Mouse (Mus musculus): ENCODE data around the gene Faf1. TPM values are rescaled to one million over a fixed set of nuclear protein-coding genes. Genes with fewer than 3 reads are reported as not detected.

Gene Faf1
- total RNA-seq, 1 experiment = 52.3 TPM

- peaks cover 0 to 5% of the 10 kb centered on the region in 2 experiments; a peak in 2 of 4 replicates for H3K4me1 ChIP-seq (ENCODE audit: control insufficient read depth in 2 of 2, insufficient read depth in 2 of 2, low read length in 2 of 2, poor library complexity in 1 of 2)
- no peak for TF ChIP-seq MAFK (IDR thresholded peaks at IDR 0.05; ENCODE audit: insufficient read depth, low read depth, low read length)
- in situ Hi-C loops (cut with MboI; ENCODE audit: low sequenced_read_pairs in 2 of 2, unreplicated experiment in 2 of 2) = no loop called here
- H3K9me3 ChIP-seq (ENCODE audit: control insufficient read depth, insufficient read depth, low read depth, low read length) = no peaks in the 10 kb centered on the region
- no peaks in the 10 kb centered on the region for H3K36me3 ChIP-seq (ENCODE audit: control insufficient read depth, insufficient read depth, low read length, poor library complexity, severe bottlenecking)
- DNase-seq (ENCODE audit: low read depth, low spot score) = no peak
- no peak overlapping the region for H3K4me3 ChIP-seq (ENCODE audit: insufficient read depth in 1 of 2, low read depth in 1 of 2, low read length in 2 of 2, poor library complexity in 1 of 2, severe bottlenecking in 1 of 2)
- H3K9ac ChIP-seq (ENCODE audit: insufficient read depth, low read depth, low read length, poor library complexity, severe bottlenecking) = no peak overlapping the region
- no peak overlapping the region for H3K27ac ChIP-seq (ENCODE audit: insufficient read depth, low read depth, low read length, poor library complexity, severe bottlenecking)
Observed at GRCm38 (mm10) chr4:109760501-109760900, 84.1 kb downstream of the Faf1 start.

GRCm38 (mm10) chr4:109762768-109763501 is 86.5 kb downstream of the Faf1 start:
- Histone ChIP-seq H3K9me3 (ENCODE audit: control insufficient read depth, insufficient read depth, low read depth, low read length) (no peaks in the 10 kb centered on the region), H3K9ac (ENCODE audit: insufficient read depth, low read depth, low read length, poor library complexity, severe bottlenecking) (no peak overlapping the region), H3K4me3 (ENCODE audit: insufficient read depth in 1 of 2, low read depth in 1 of 2, low read length in 2 of 2, poor library complexity in 1 of 2, severe bottlenecking in 1 of 2) (no peak overlapping the region), H3K4me1 (ENCODE audit: control insufficient read depth in 2 of 2, insufficient read depth in 2 of 2, low read length in 2 of 2, poor library complexity in 1 of 2) (peaks cover 0 to 5% of the 10 kb centered on the region in 2 experiments; a peak in 2 of 4 replicates), H3K36me3 (ENCODE audit: control insufficient read depth, insufficient read depth, low read length, poor library complexity, severe bottlenecking) (no peaks in the 10 kb centered on the region), H3K27ac (ENCODE audit: insufficient read depth, low read depth, low read length, poor library complexity, severe bottlenecking) (no peak overlapping the region)
- in situ Hi-C loops (cut with MboI; ENCODE audit: low sequenced_read_pairs in 2 of 2, unreplicated experiment in 2 of 2) = no loop called here
- peak; percentile 13 for DNase-seq (ENCODE audit: low read depth, low spot score)
- TF ChIP-seq ZC3H11A (IDR thresholded peaks at IDR 0.05; ENCODE audit: borderline replicate concordance, low read depth, low read length) = no peak
- TF ChIP-seq CHD2 (IDR thresholded peaks at IDR 0.05; ENCODE audit: low read depth, low read length) = no peak
- TF ChIP-seq ZNF384 (IDR thresholded peaks at IDR 0.05; ENCODE audit: low read depth, low read length) = no peak

- Histone ChIP-seq H3K4me3 (ENCODE audit: insufficient read depth in 1 of 2, low read depth in 1 of 2, low read length in 2 of 2, poor library complexity in 1 of 2, severe bottlenecking in 1 of 2) (no peak overlapping the region), H3K4me1 (ENCODE audit: control insufficient read depth in 2 of 2, insufficient read depth in 2 of 2, low read length in 2 of 2, poor library complexity in 1 of 2) (no peaks in the 10 kb centered on the region), H3K27ac (ENCODE audit: insufficient read depth, low read depth, low read length, poor library complexity, severe bottlenecking) (no peak overlapping the region), H3K9me3 (ENCODE audit: control insufficient read depth, insufficient read depth, low read depth, low read length) (no peaks in the 10 kb centered on the region), H3K9ac (ENCODE audit: insufficient read depth, low read depth, low read length, poor library complexity, severe bottlenecking) (no peak overlapping the region), H3K36me3 (ENCODE audit: control insufficient read depth, insufficient read depth, low read length, poor library complexity, severe bottlenecking) (no peaks in the 10 kb centered on the region)
- in situ Hi-C loops (cut with MboI; ENCODE audit: low sequenced_read_pairs in 2 of 2, unreplicated experiment in 2 of 2) = no loop called here
- TF ChIP-seq ZC3H11A (IDR thresholded peaks at IDR 0.05; ENCODE audit: borderline replicate concordance, low read depth, low read length) (no peak), MAFK (IDR thresholded peaks at IDR 0.05; ENCODE audit: insufficient read depth, low read depth, low read length) (no peak), ZNF384 (IDR thresholded peaks at IDR 0.05; ENCODE audit: low read depth, low read length) (no peak), HCFC1 (IDR thresholded peaks at IDR 0.05; ENCODE audit: borderline replicate concordance, insufficient read depth, low read length) (no peak), CHD2 (IDR thresholded peaks at IDR 0.05; ENCODE audit: low read depth, low read length) (no peak)
- DNase-seq (ENCODE audit: low read depth, low spot score) = no peak
Observed at GRCm38 (mm10) chr4:109769071-109769470, 92.7 kb downstream of the Faf1 start.

DNA sequence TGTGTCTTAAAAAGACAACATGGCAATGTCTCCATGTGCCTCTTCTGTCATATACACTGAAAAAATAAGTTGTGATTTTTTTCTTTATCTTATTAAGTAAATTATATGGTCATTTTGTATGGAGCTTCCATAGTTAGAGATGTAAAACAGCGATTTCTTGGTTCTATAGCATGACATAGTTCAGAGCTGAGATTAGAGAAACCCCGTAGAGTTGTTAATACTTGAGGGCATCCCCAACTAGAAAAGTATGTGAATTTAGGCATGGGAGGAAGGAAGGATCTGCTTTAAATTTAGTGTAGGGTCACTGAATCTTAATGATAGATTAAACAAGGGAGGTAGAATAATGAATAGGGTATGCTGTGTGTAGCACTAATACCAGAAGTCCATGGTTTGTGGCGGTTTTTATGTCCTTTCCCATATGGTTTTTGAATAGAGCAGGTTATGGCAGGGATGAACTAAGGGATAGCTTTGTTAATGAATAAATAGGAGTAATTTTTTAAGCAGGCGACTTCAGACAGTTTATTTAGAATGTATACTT is 106.3 kb downstream of the Faf1 start:
- no peak overlapping the region for H3K4me3 ChIP-seq (ENCODE audit: insufficient read depth in 1 of 2, low read depth in 1 of 2, low read length in 2 of 2, poor library complexity in 1 of 2, severe bottlenecking in 1 of 2)
- TF ChIP-seq CHD2 (IDR thresholded peaks at IDR 0.05; ENCODE audit: low read depth, low read length) (no peak), HCFC1 (IDR thresholded peaks at IDR 0.05; ENCODE audit: borderline replicate concordance, insufficient read depth, low read length) (no peak), MAFK (IDR thresholded peaks at IDR 0.05; ENCODE audit: insufficient read depth, low read depth, low read length) (no peak)
- in situ Hi-C loops (cut with MboI; ENCODE audit: low sequenced_read_pairs in 2 of 2, unreplicated experiment in 2 of 2) = no loop called here
- no peak overlapping the region for H3K27ac ChIP-seq (ENCODE audit: insufficient read depth, low read depth, low read length, poor library complexity, severe bottlenecking)
- no peak overlapping the region for H3K9ac ChIP-seq (ENCODE audit: insufficient read depth, low read depth, low read length, poor library complexity, severe bottlenecking)
- no peaks in the 10 kb centered on the region for H3K36me3 ChIP-seq (ENCODE audit: control insufficient read depth, insufficient read depth, low read length, poor library complexity, severe bottlenecking)
- no peaks in the 10 kb centered on the region for H3K4me1 ChIP-seq (ENCODE audit: control insufficient read depth in 2 of 2, insufficient read depth in 2 of 2, low read length in 2 of 2, poor library complexity in 1 of 2)
- no peaks in the 10 kb centered on the region for H3K9me3 ChIP-seq (ENCODE audit: control insufficient read depth, insufficient read depth, low read depth, low read length)
- no peak for DNase-seq (ENCODE audit: low read depth, low spot score)
